Mouse (Mus musculus) midbrain, embryonic 14.5 days (tissue): ENCODE data around the gene Card19. TPM values are rescaled to one million over a fixed set of nuclear protein-coding genes. Genes with fewer than 3 reads are reported as not detected.

Experiments used
- ATAC-seq: fragments of 200-750 bp; cut with Nextera tagmentation; 2 replicates; pipeline ENCODE4 v1.8.0; 2017; ENCODE audit warnings: moderate number of reproducible peaks, moderate library complexity; ENCODE audit not compliant: low FRiP score, low TSS enrichment
- DNase-seq: peaks from one replicate; pipeline ENCODE4 v3.0.0-alpha.2; 2015
- H3K27ac ChIP-seq: fragments of 300-500 bp; sonication (generic); replicated peaks from 2 replicates; pipeline ENCODE4 v1.5.1; 2014; ENCODE audit warnings: mild to moderate bottlenecking, low read depth, low read length, moderate library complexity
- H3K27me3 ChIP-seq: fragments of 300-500 bp; sonication (generic); 2 replicates; pipeline ENCODE4 v1.6.1; 2014; ENCODE audit warnings: low read length, control low read depth, mixed read lengths; ENCODE audit not compliant: control insufficient read depth, insufficient read depth
- H3K36me3 ChIP-seq: fragments of 300-500 bp; sonication (generic); 2 replicates; pipeline ENCODE4 v1.6.1; 2014; ENCODE audit warnings: low read length, control low read depth; ENCODE audit not compliant: control insufficient read depth, insufficient read depth
- H3K4me1 ChIP-seq: fragments of 300-500 bp; sonication (generic); 2 replicates; pipeline ENCODE4 v1.6.1; 2014; ENCODE audit warnings: mild to moderate bottlenecking, antibody characterized with exemption, low read length, control low read depth; ENCODE audit not compliant: control insufficient read depth, insufficient read depth
- H3K4me2 ChIP-seq: fragments of 300-500 bp; sonication (generic); 2 replicates; pipeline ENCODE4 v1.6.1; 2014; ENCODE audit warnings: mild to moderate bottlenecking, low read length, moderate library complexity
- H3K4me3 ChIP-seq: fragments of 300-500 bp; sonication (generic); replicated peaks from 2 replicates; pipeline ENCODE4 v1.5.1; 2014; ENCODE audit warnings: low read depth, low read length
- H3K9ac ChIP-seq: fragments of 300-500 bp; sonication (generic); replicated peaks from 2 replicates; pipeline ENCODE4 v1.6.1; 2014; ENCODE audit warnings: mild to moderate bottlenecking, low read length, moderate library complexity
- H3K9me3 ChIP-seq: fragments of 300-500 bp; sonication (generic); 2 replicates; pipeline ENCODE4 v1.6.1; 2016; ENCODE audit warnings: low read length, control low read depth, mixed read lengths; ENCODE audit not compliant: control insufficient read depth
- WGBS: fragments of 180-500 bp; shearing (Covaris S2); extraction: QIAGEN DNeasy Blood & Tissue Kit; methylation state at CpG from one replicate; pipeline ENCODE4 v1.1.7; 2014; 5-methylcytosine and 5-hydroxymethylcytosine counted together
- polyA plus RNA-seq: library from polyadenylated mRNA; unstranded; fragments of >200 nt; fragmentation: Nextera tagmentation; extraction: Ambion mirVana; gene quantifications from 2 replicates; pipeline ENCODE4 v1.2.1, GENCODE M21; 2014

The Card19 gene
- polyA plus RNA-seq, 1 experiment from 2014 or later: 20.6 TPM

GRCm38 (mm10) chr13:49219367-49219766 is 3.5 kb upstream of the Card19 start:
- H3K27me3 ChIP-seq: peaks cover 12% of the 10 kb centered on the region; the same call in 1 of the 2 replicates
- no peak overlapping the region for H3K9ac ChIP-seq
- DNase-seq (no peak), ATAC-seq (no peak)
- H3K4me1 ChIP-seq: peaks cover 9% of the 10 kb centered on the region
- H3K4me3 ChIP-seq: no peak overlapping the region
- 83% methylated on average over 4 of the region's 4 CpGs for WGBS
- no peaks in the 10 kb centered on the region for H3K36me3 ChIP-seq
- H3K9me3 ChIP-seq: no peaks in the 10 kb centered on the region
- no peak overlapping the region for H3K4me2 ChIP-seq
- H3K27ac ChIP-seq: no peak overlapping the region

GRCm38 (mm10) chr13:49218651-49219050 is 2.8 kb upstream of the Card19 start:
- Histone ChIP-seq H3K9me3 (no peaks in the 10 kb centered on the region), H3K4me2 (no peak overlapping the region), H3K9ac (no peak overlapping the region), H3K27ac (no peak overlapping the region), H3K27me3 (peaks cover 12% of the 10 kb centered on the region; the same call in 1 of the 2 replicates), H3K4me1 (peaks cover 13% of the 10 kb centered on the region), H3K4me3 (no peak overlapping the region), H3K36me3 (no peaks in the 10 kb centered on the region)
- ATAC-seq (no peak), DNase-seq (no peak)
- WGBS: 27% methylated on average over 3 of the region's 3 CpGs

GRCm38 (mm10) chr13:49216808-49217561 is 1.1 kb upstream of the Card19 start:
- peaks cover 16% of the 10 kb centered on the region for H3K4me1 ChIP-seq
- 58% methylated on average over 9 of the region's 9 CpGs for WGBS

DNA sequence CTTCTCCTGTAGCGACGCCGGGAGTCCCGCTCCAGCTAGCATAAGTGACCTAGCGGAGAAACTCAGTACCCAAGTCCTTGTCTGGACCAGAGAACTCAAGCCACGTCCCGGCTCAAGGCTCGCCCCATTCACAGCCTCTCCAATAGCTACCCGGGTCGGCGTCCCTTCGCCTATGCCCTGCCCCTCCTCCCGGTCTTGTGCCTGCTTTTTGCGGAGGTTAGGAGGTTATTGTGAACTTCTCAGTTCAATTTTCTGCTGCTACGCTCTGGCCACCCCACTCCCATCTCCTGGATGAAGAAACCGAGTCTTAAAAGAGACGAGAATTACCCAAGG is 349 bp upstream of the Card19 start:
- H3K27me3 ChIP-seq: peaks cover 12% of the 10 kb centered on the region; the same call in 1 of the 2 replicates
- H3K27ac ChIP-seq: no peak overlapping the region
- 2% methylated on average over 17 of the region's 17 CpGs for WGBS

More at GRCm38 (mm10) chr13:49216808-49217561, 1.1 kb upstream of the Card19 start:
- Histone ChIP-seq H3K27ac (no peak overlapping the region), H3K4me3 (no peak overlapping the region), H3K9ac (no peak overlapping the region), H3K27me3 (peaks cover 12% of the 10 kb centered on the region; the same call in 1 of the 2 replicates), H3K4me2 (no peak overlapping the region), H3K9me3 (no peaks in the 10 kb centered on the region), H3K36me3 (no peaks in the 10 kb centered on the region)
- DNase-seq (no peak), ATAC-seq (no peak)

DNA sequence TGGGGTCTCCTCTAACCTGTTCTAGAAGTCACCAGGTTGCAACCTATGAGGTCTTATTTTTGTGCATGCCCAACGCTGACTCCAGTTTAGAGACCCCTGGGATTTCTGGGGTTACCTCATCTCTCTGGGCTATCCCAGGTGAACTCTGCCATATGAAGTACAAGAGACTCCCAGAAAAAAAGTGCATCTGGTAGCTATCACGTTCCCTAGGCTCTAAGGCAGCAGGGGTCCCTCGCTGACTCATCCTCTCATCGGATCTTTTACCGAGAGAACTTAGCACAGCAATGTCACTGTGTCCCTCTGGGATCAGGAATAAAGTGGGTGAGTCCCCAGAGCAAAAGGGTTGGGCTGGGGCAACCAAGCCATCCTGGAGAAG is 721 bp downstream of the Card19 start:
- 14% methylated on average over 5 of the region's 5 CpGs for WGBS
- no peak for DNase-seq

More for the DNA sequence above, 349 bp upstream of the Card19 start:
- peak overlapping the region; percentile 73 for H3K4me3 ChIP-seq
- H3K9ac ChIP-seq: no peak overlapping the region
- DNase-seq: no peak
- H3K4me2 ChIP-seq: peak overlapping the region; percentile 93
- ATAC-seq: no peak; the same call in 1 of the 2 replicates
- no peaks in the 10 kb centered on the region for H3K36me3 ChIP-seq
- H3K9me3 ChIP-seq: no peaks in the 10 kb centered on the region
- H3K4me1 ChIP-seq: peaks cover 18% of the 10 kb centered on the region

DNA sequence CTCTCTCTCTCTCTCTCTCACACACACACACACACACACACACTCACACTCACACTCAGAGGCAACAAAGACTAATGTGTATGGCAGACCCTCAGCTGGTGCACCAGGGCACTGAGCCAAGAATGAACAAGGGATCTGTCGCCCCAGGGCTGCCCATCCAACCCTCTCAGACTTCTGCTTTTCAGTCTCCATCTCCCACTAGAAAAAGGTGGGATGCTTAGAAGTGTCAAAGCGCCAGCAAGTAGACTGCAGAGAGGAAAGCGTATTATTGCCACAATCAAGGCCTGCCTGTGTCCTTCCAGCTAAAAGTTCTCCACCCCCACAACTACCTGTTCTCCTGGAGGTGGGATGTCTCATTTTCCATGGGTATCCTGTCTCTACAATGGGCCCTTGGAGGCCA is 1.4 kb downstream of the Card19 start:
- H3K36me3 ChIP-seq: no peaks in the 10 kb centered on the region
- H3K9ac ChIP-seq: no peak overlapping the region
- ATAC-seq (no peak), DNase-seq (peak; percentile 37)
- H3K4me2 ChIP-seq: peak overlapping the region; percentile 93
- peaks cover 20% of the 10 kb centered on the region for H3K4me1 ChIP-seq
- no peaks in the 10 kb centered on the region for H3K9me3 ChIP-seq
- H3K4me3 ChIP-seq: no peak overlapping the region
- peaks cover 12% of the 10 kb centered on the region; the same call in 1 of the 2 replicates for H3K27me3 ChIP-seq
- no peak overlapping the region for H3K27ac ChIP-seq
- 72% methylated on average over 3 of the region's 3 CpGs for WGBS

More for the DNA sequence above, 721 bp downstream of the Card19 start:
- Histone ChIP-seq H3K4me2 (peak overlapping the region; percentile 93), H3K27me3 (peaks cover 12% of the 10 kb centered on the region; the same call in 1 of the 2 replicates), H3K9me3 (no peaks in the 10 kb centered on the region), H3K4me3 (peak overlapping the region; percentile 73), H3K9ac (peak overlapping the region; percentile 52), H3K27ac (no peak overlapping the region), H3K36me3 (no peaks in the 10 kb centered on the region), H3K4me1 (peaks cover 20% of the 10 kb centered on the region)
- no peak for ATAC-seq

DNA sequence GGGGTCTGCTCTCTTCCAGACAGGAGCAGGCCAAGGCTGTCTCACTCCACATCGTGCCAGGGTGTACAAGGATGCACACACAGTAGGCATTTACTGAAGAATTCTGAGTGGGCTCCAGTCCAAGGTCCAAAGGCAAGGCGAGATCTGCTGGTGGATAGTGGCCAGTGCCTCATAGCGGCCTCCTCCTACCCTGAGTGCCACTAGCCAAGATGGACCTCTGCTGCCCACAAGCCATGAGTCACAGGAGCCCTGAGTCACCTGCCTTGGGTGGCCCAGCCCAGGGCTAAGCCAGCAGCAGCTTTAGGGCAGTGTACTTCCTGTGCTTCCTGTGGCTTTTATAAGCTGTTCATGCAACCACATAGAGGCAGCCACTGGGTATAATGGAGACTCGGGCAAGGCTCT is 2.3 kb downstream of the Card19 start:
- Histone ChIP-seq H3K4me2 (no peak overlapping the region), H3K36me3 (no peaks in the 10 kb centered on the region), H3K27me3 (peaks cover 12% of the 10 kb centered on the region; the same call in 1 of the 2 replicates), H3K4me3 (no peak overlapping the region), H3K9me3 (no peaks in the 10 kb centered on the region), H3K4me1 (peaks cover 20% of the 10 kb centered on the region), H3K27ac (no peak overlapping the region), H3K9ac (no peak overlapping the region)
- DNase-seq: no peak
- WGBS: 55% methylated on average over 4 of the region's 4 CpGs
- no peak for ATAC-seq

GRCm38 (mm10) chr13:49212711-49213500 is 2.9 kb downstream of the Card19 start:
- WGBS: 72% methylated on average over 4 of the region's 4 CpGs
- H3K9ac ChIP-seq: no peak overlapping the region
- H3K27ac ChIP-seq: no peak overlapping the region

More at GRCm38 (mm10) chr13:49212711-49213500, 2.9 kb downstream of the Card19 start:
- Histone ChIP-seq H3K4me1 (peaks cover 20% of the 10 kb centered on the region), H3K4me3 (no peak overlapping the region), H3K4me2 (no peak overlapping the region), H3K27me3 (peaks cover 12% of the 10 kb centered on the region; the same call in 1 of the 2 replicates), H3K36me3 (no peaks in the 10 kb centered on the region), H3K9me3 (no peaks in the 10 kb centered on the region)
- no peak for ATAC-seq
- DNase-seq: no peak
